Mouse (Mus musculus): Measurements from ENCODE around the gene Cep83. TPM values are rescaled to one million over a fixed set of nuclear protein-coding genes. Genes with fewer than 3 reads are reported as not detected.

Cep83 gene
- polyA plus RNA-seq, 1 experiment: 3.2 TPM

DNA sequence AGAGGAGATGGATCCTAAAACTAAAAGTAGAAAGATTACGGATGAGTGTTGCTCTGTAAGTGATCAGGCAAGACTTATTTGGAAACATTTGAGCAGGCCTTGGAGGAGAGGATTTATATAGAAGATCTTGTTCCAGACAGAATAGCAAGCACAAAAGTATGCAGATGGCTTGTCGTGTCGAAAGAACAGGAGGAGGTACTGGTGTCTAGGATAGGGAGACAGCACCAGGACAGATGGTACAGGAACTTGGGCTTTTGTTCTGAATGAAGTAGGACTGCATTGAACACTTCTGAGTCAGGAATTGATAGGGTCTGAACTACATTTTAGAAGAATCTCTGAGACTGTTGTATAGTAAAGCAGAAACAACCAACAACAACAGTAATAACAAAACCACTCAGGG is 89.1 kb downstream of the Cep83 start:
- Histone ChIP-seq H3K4me3 (ENCODE audit: low read depth, low read length) (no peak overlapping the region), H3K27ac (ENCODE audit: insufficient read depth, low read depth, low read length) (no peak overlapping the region), H3K36me3 (ENCODE audit: control insufficient read depth, insufficient read depth, low read length) (peaks cover 5% of the 10 kb centered on the region; the same call in 1 of the 2 replicates), H3K4me1 (ENCODE audit: control insufficient read depth, insufficient read depth, insufficient read length, low read length) (no peaks in the 10 kb centered on the region), H3K27me3 (ENCODE audit: control insufficient read depth, insufficient read depth, low read length) (no peaks in the 10 kb centered on the region)
- 92% methylated on average over 3 of the region's 3 CpGs for WGBS
- no peak for TF ChIP-seq POLR2A (IDR thresholded peaks at IDR 0.05; ENCODE audit: low read depth, low read length)
- TF ChIP-seq CTCF (IDR thresholded peaks at IDR 0.05; ENCODE audit: extremely low read depth, insufficient read length, insufficient replicate concordance, low read depth, low read length): no peak

- H3K27ac ChIP-seq (ENCODE audit: insufficient read depth, low read depth, low read length): no peak overlapping the region
- TF ChIP-seq CTCF (IDR thresholded peaks at IDR 0.05; ENCODE audit: extremely low read depth, insufficient read length, insufficient replicate concordance, low read depth, low read length): no peak
- no peak for TF ChIP-seq POLR2A (IDR thresholded peaks at IDR 0.05; ENCODE audit: low read depth, low read length)
- H3K27me3 ChIP-seq (ENCODE audit: control insufficient read depth, insufficient read depth, low read length): no peaks in the 10 kb centered on the region
- H3K4me1 ChIP-seq (ENCODE audit: control insufficient read depth, insufficient read depth, insufficient read length, low read length): no peaks in the 10 kb centered on the region
- 89% methylated on average over 4 of the region's 4 CpGs for WGBS
- H3K36me3 ChIP-seq (ENCODE audit: control insufficient read depth, insufficient read depth, low read length): peaks cover 5% of the 10 kb centered on the region; the same call in 1 of the 2 replicates
- no peak overlapping the region for H3K4me3 ChIP-seq (ENCODE audit: low read depth, low read length)
These were observed 90.9 kb downstream of the Cep83 start for GRCm38 (mm10) chr10:94779319-94779718.

GRCm38 (mm10) chr10:94780618-94781262 is 92.3 kb downstream of the Cep83 start:
- Histone ChIP-seq H3K27ac (ENCODE audit: insufficient read depth, low read depth, low read length) (no peak overlapping the region), H3K36me3 (ENCODE audit: control insufficient read depth, insufficient read depth, low read length) (peaks cover 5% of the 10 kb centered on the region; the same call in 1 of the 2 replicates), H3K27me3 (ENCODE audit: control insufficient read depth, insufficient read depth, low read length) (no peaks in the 10 kb centered on the region), H3K4me1 (ENCODE audit: control insufficient read depth, insufficient read depth, insufficient read length, low read length) (no peaks in the 10 kb centered on the region), H3K4me3 (ENCODE audit: low read depth, low read length) (no peak overlapping the region)
- WGBS: 94% methylated on average over 3 of the region's 3 CpGs
- no peak for TF ChIP-seq POLR2A (IDR thresholded peaks at IDR 0.05; ENCODE audit: low read depth, low read length)
- no peak for TF ChIP-seq CTCF (IDR thresholded peaks at IDR 0.05; ENCODE audit: extremely low read depth, insufficient read length, insufficient replicate concordance, low read depth, low read length)

DNA sequence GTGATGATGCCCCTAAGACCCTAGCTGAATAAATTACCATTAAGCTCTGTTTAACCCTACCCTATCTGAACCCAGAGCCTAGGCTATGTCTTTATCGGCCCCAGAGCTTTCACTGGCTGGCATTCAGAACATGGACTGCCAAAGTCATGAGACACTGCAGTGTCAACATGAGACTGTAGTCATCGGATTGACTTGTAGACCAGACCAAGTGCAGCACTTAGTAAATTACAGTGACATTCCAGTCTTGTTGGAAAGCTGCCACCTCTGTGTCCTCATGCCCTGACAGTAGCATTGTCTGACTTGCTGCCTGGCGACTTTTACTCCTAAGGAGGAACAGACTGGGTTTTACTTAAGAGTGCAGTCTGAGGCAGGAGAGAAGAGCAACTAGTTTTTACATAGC is 100.8 kb downstream of the Cep83 start:
- no peaks in the 10 kb centered on the region for H3K27me3 ChIP-seq (ENCODE audit: control insufficient read depth, insufficient read depth, low read length)
- H3K27ac ChIP-seq (ENCODE audit: insufficient read depth, low read depth, low read length): no peak overlapping the region
- no peak overlapping the region for H3K4me3 ChIP-seq (ENCODE audit: low read depth, low read length)
- no peak for TF ChIP-seq CTCF (IDR thresholded peaks at IDR 0.05; ENCODE audit: extremely low read depth, insufficient read length, insufficient replicate concordance, low read depth, low read length)
- TF ChIP-seq POLR2A (IDR thresholded peaks at IDR 0.05; ENCODE audit: low read depth, low read length): no peak
- 69% methylated on average over 3 of the region's 3 CpGs for WGBS
- peaks cover 14% of the 10 kb centered on the region for H3K36me3 ChIP-seq (ENCODE audit: control insufficient read depth, insufficient read depth, low read length)
- no peaks in the 10 kb centered on the region for H3K4me1 ChIP-seq (ENCODE audit: control insufficient read depth, insufficient read depth, insufficient read length, low read length)

GRCm38 (mm10) chr10:94793914-94794313 is 105.5 kb downstream of the Cep83 start:
- 93% methylated on average over 3 of the region's 3 CpGs for WGBS
- Histone ChIP-seq H3K4me3 (ENCODE audit: low read depth, low read length) (no peak overlapping the region), H3K36me3 (ENCODE audit: control insufficient read depth, insufficient read depth, low read length) (peaks cover 8% of the 10 kb centered on the region), H3K4me1 (ENCODE audit: control insufficient read depth, insufficient read depth, insufficient read length, low read length) (no peaks in the 10 kb centered on the region), H3K27ac (ENCODE audit: insufficient read depth, low read depth, low read length) (no peak overlapping the region), H3K27me3 (ENCODE audit: control insufficient read depth, insufficient read depth, low read length) (no peaks in the 10 kb centered on the region)
- no peak for TF ChIP-seq POLR2A (IDR thresholded peaks at IDR 0.05; ENCODE audit: low read depth, low read length)

- H3K4me1 ChIP-seq (ENCODE audit: control insufficient read depth, insufficient read depth, insufficient read length, low read length): no peaks in the 10 kb centered on the region
- no peaks in the 10 kb centered on the region for H3K27me3 ChIP-seq (ENCODE audit: control insufficient read depth, insufficient read depth, low read length)
- 87% methylated on average over 5 of the region's 5 CpGs for WGBS
- no peak overlapping the region for H3K27ac ChIP-seq (ENCODE audit: insufficient read depth, low read depth, low read length)
- H3K4me3 ChIP-seq (ENCODE audit: low read depth, low read length): no peak overlapping the region
- peaks cover 6% of the 10 kb centered on the region for H3K36me3 ChIP-seq (ENCODE audit: control insufficient read depth, insufficient read depth, low read length)
- no peak for TF ChIP-seq POLR2A (IDR thresholded peaks at IDR 0.05; ENCODE audit: low read depth, low read length)
- no peak for TF ChIP-seq CTCF (IDR thresholded peaks at IDR 0.05; ENCODE audit: extremely low read depth, insufficient read length, insufficient replicate concordance, low read depth, low read length)
These were observed 106.3 kb downstream of the Cep83 start for GRCm38 (mm10) chr10:94794666-94795244.

DNA sequence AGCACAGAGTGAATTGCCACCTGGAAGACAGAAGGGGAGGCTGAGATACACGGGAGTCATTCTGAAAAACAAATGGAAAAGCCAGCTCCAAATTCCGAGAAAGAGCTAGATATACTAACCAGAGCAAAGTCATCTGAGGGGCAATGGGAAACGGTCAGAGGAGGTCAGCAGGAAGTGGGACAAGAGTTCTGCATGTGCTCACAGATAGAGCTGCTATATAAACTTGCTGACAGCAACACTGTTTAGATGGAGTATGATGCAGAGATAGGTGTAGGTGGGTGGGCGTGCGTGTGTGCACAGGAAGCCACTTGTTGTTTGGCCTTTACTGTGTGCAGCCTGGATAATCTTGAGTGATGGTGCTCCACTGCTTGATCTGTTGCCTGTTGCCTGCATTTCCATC is 109.7 kb downstream of the Cep83 start:
- no peaks in the 10 kb centered on the region for H3K27me3 ChIP-seq (ENCODE audit: control insufficient read depth, insufficient read depth, low read length)
- TF ChIP-seq CTCF (IDR thresholded peaks at IDR 0.05; ENCODE audit: extremely low read depth, insufficient read length, insufficient replicate concordance, low read depth, low read length) (no peak), POLR2A (IDR thresholded peaks at IDR 0.05; ENCODE audit: low read depth, low read length) (no peak)
- H3K36me3 ChIP-seq (ENCODE audit: control insufficient read depth, insufficient read depth, low read length): peaks cover 2% of the 10 kb centered on the region
- WGBS: 78% methylated on average over 5 of the region's 5 CpGs
- no peak overlapping the region for H3K4me3 ChIP-seq (ENCODE audit: low read depth, low read length)
- no peak overlapping the region for H3K27ac ChIP-seq (ENCODE audit: insufficient read depth, low read depth, low read length)
- no peaks in the 10 kb centered on the region for H3K4me1 ChIP-seq (ENCODE audit: control insufficient read depth, insufficient read depth, insufficient read length, low read length)

Data from small intestine, adult 2 months (tissue).